Mouse (Mus musculus) embryo, embryonic 11 days (tissue): ENCODE results near the gene Nans.

ENCODE experiments used
- DNase-seq: peaks from one replicate; pipeline ENCODE4 v3.0.0-alpha.2; 2015

The Nans gene

GRCm38 (mm10) chr4:46489028-46489925 is at the start of gene Nans:
Gene Nans, plus strand, starts transcription at chr4:46489248.
- peak; percentile 96 for DNase-seq

- no peak for DNase-seq
Measured at GRCm38 (mm10) chr4:46442501-46442900, 46.5 kb upstream of the Nans start.

- DNase-seq = no peak
Measured at GRCm38 (mm10) chr4:46445237-46445945, 43.7 kb upstream of the Nans start.

- no peak for DNase-seq
Measured at GRCm38 (mm10) chr4:46447461-46447860, 41.6 kb upstream of the Nans start.

GRCm38 (mm10) chr4:46448886-46449285 is 40.2 kb upstream of the Nans start:
- no peak for DNase-seq

GRCm38 (mm10) chr4:46450020-46450518 is 39.0 kb upstream of the Nans start:
- DNase-seq = no peak

GRCm38 (mm10) chr4:46450519-46451131 is 38.4 kb upstream of the Nans start, which contains the start of gene Anp32b:
Gene Anp32b, plus strand, starts transcription at chr4:46450902.
- DNase-seq = peak; percentile 98

GRCm38 (mm10) chr4:46451240-46451757 is 37.7 kb upstream of the Nans start:
- DNase-seq = peak; percentile 80

- peak; percentile 84 for DNase-seq
Measured at GRCm38 (mm10) chr4:46451758-46452480, 37.1 kb upstream of the Nans start.

GRCm38 (mm10) chr4:46452481-46452850 is 36.6 kb upstream of the Nans start:
- DNase-seq = peak; percentile 85

GRCm38 (mm10) chr4:46452855-46453719 is 36.0 kb upstream of the Nans start:
- DNase-seq = no peak

- no peak for DNase-seq
Measured at GRCm38 (mm10) chr4:46454097-46454864, 34.8 kb upstream of the Nans start.

GRCm38 (mm10) chr4:46456762-46457161 is 32.3 kb upstream of the Nans start:
- no peak for DNase-seq

GRCm38 (mm10) chr4:46457186-46457585 is 31.9 kb upstream of the Nans start:
- no peak for DNase-seq

- DNase-seq = no peak
Measured at GRCm38 (mm10) chr4:46458411-46458810, 30.6 kb upstream of the Nans start.

- DNase-seq = peak; percentile 59
Measured at GRCm38 (mm10) chr4:46463130-46463830, 25.8 kb upstream of the Nans start.

GRCm38 (mm10) chr4:46465740-46466139 is 23.3 kb upstream of the Nans start:
- no peak for DNase-seq

GRCm38 (mm10) chr4:46475101-46475500 is 13.9 kb upstream of the Nans start:
- DNase-seq = no peak

GRCm38 (mm10) chr4:46479081-46479480 is 10.0 kb upstream of the Nans start:
- DNase-seq = no peak
